Mouse (Mus musculus): ENCODE measurements around the gene Abca12.
A peak's percentile ranks its signal among the peaks of the same experiment; 100 is the strongest.

Abca12 gene

GRCm38 (mm10) chr1:71338548-71339340, 76.0 kb downstream of the Abca12 start:
- no peak for DNase-seq (ENCODE audit: low read depth, low spot score)

GRCm38 (mm10) chr1:71330349-71330748, 84.4 kb downstream of the Abca12 start:
- no peak for DNase-seq (ENCODE audit: low read depth, low spot score)

- DNase-seq (ENCODE audit: low read depth, low spot score): no peak
Measured at GRCm38 (mm10) chr1:71312171-71312570, 102.5 kb downstream of the Abca12 start.

- DNase-seq (ENCODE audit: low read depth, low spot score): no peak
Measured at GRCm38 (mm10) chr1:71310614-71311013, 104.1 kb downstream of the Abca12 start.

GRCm38 (mm10) chr1:71307362-71307761, 107.3 kb downstream of the Abca12 start:
- DNase-seq (ENCODE audit: low read depth, low spot score): no peak

- DNase-seq (ENCODE audit: low read depth, low spot score): no peak
Measured at GRCm38 (mm10) chr1:71306196-71306595, 108.5 kb downstream of the Abca12 start.

- DNase-seq (ENCODE audit: low read depth, low spot score): no peak
Measured at GRCm38 (mm10) chr1:71304588-71304987, 110.1 kb downstream of the Abca12 start.

- DNase-seq (ENCODE audit: low read depth, low spot score): no peak
Measured at GRCm38 (mm10) chr1:71297021-71297420, 117.7 kb downstream of the Abca12 start.

GRCm38 (mm10) chr1:71296585-71296984, 118.1 kb downstream of the Abca12 start:
- DNase-seq (ENCODE audit: low read depth, low spot score): no peak

- no peak for DNase-seq (ENCODE audit: low read depth, low spot score)
Measured at GRCm38 (mm10) chr1:71291917-71292316, 122.8 kb downstream of the Abca12 start.

GRCm38 (mm10) chr1:71289511-71289910, 125.2 kb downstream of the Abca12 start:
- peak; percentile 80 for DNase-seq (ENCODE audit: low read depth, low spot score)

GRCm38 (mm10) chr1:71276940-71277339, 137.8 kb downstream of the Abca12 start:
- no peak for DNase-seq (ENCODE audit: low read depth, low spot score)

GRCm38 (mm10) chr1:71272550-71272949, 142.2 kb downstream of the Abca12 start:
- no peak for DNase-seq (ENCODE audit: low read depth, low spot score)

GRCm38 (mm10) chr1:71272077-71272476, 142.6 kb downstream of the Abca12 start:
- no peak for DNase-seq (ENCODE audit: low read depth, low spot score)

- no peak for DNase-seq (ENCODE audit: low read depth, low spot score)
Measured at GRCm38 (mm10) chr1:71270083-71270482, 144.6 kb downstream of the Abca12 start.

- no peak for DNase-seq (ENCODE audit: low read depth, low spot score)
Measured at GRCm38 (mm10) chr1:71266630-71267029, 148.1 kb downstream of the Abca12 start.

- DNase-seq (ENCODE audit: low read depth, low spot score): no peak
Measured at GRCm38 (mm10) chr1:71263532-71263931, 151.2 kb downstream of the Abca12 start.

- peak; percentile 59 for DNase-seq (ENCODE audit: low read depth, low spot score)
Measured at GRCm38 (mm10) chr1:71244647-71245046, 170.1 kb downstream of the Abca12 start.

GRCm38 (mm10) chr1:71241396-71241795, 173.3 kb downstream of the Abca12 start:
- DNase-seq (ENCODE audit: low read depth, low spot score): peak; percentile 66

GRCm38 (mm10) chr1:71239586-71239985, 175.1 kb downstream of the Abca12 start:
- DNase-seq (ENCODE audit: low read depth, low spot score): no peak

- no peak for DNase-seq (ENCODE audit: low read depth, low spot score)
Measured at GRCm38 (mm10) chr1:71235335-71235734, 179.4 kb downstream of the Abca12 start.

GRCm38 (mm10) chr1:71231211-71231610, 183.5 kb downstream of the Abca12 start:
- no peak for DNase-seq (ENCODE audit: low read depth, low spot score)

- DNase-seq (ENCODE audit: low read depth, low spot score): no peak
Measured at GRCm38 (mm10) chr1:71203581-71203980, 211.1 kb downstream of the Abca12 start.

GRCm38 (mm10) chr1:71196191-71196590, 218.5 kb downstream of the Abca12 start:
- no peak for DNase-seq (ENCODE audit: low read depth, low spot score)
